Mouse (Mus musculus): Measurements from ENCODE around the gene Hc. TPM values are rescaled to one million over a fixed set of nuclear protein-coding genes. Genes with fewer than 3 reads are reported as not detected.

Hc gene
- total and polyA plus RNA-seq, 3 experiments = 0.06 TPM; not detected in 2

GRCm38 (mm10) chr2:34961481-34962036 is 99.7 kb downstream of the Hc start, which contains the start of gene Traf1:
Gene Traf1, minus strand, starts transcription at chr2:34961772.
- intact Hi-C loops (cut with DNase I) = no loop called here
- Histone ChIP-seq H3K27ac (peak within 1 kb of the TSS; percentile 79), H3K36me3 (ENCODE audit: control insufficient read depth, insufficient read depth, low read length) (no peaks in the 10 kb centered on the region), H3K9ac (ENCODE audit: low read depth, low read length) (peak within 1 kb of the TSS; percentile 62), H3K4me3 (peak within 1 kb of the TSS; percentile 47), H3K79me2 (replicated peaks; ENCODE audit: control insufficient read depth, insufficient read depth, low read length) (no peaks in the 10 kb centered on the region), H3K4me1 (ENCODE audit: control insufficient read depth, insufficient read depth, low read length) (peaks cover 16% of the 10 kb centered on the region), H3K27me3 (ENCODE audit: control insufficient read depth, insufficient read depth, low read length) (no peaks in the 10 kb centered on the region; the same call in 1 of the 2 replicates)
- peak; percentile 49; the same call in 1 of the 2 replicates for TF ChIP-seq POLR2A (IDR thresholded peaks at IDR 0.05; ENCODE audit: insufficient read depth, low read depth, low read length)
- no peak for TF ChIP-seq EP300 (IDR thresholded peaks at IDR 0.05; ENCODE audit: insufficient read depth, low read depth, low read length)
- DNase-seq = peak; percentile 75 to 78
- WGBS = 10% methylated on average over 20 of the region's 20 CpGs

- no peak for DNase-seq
- intact Hi-C loops (cut with DNase I) = no loop called here
- Histone ChIP-seq H3K4me3 (peak overlapping the region; percentile 47), H3K27ac (peak overlapping the region; percentile 63; the same call in 1 of the 2 replicates), H3K36me3 (ENCODE audit: control insufficient read depth, insufficient read depth, low read length) (no peaks in the 10 kb centered on the region), H3K27me3 (ENCODE audit: control insufficient read depth, insufficient read depth, low read length) (no peaks in the 10 kb centered on the region; the same call in 1 of the 2 replicates), H3K79me2 (replicated peaks; ENCODE audit: control insufficient read depth, insufficient read depth, low read length) (no peaks in the 10 kb centered on the region), H3K4me1 (ENCODE audit: control insufficient read depth, insufficient read depth, low read length) (peaks cover 16% of the 10 kb centered on the region), H3K9ac (ENCODE audit: low read depth, low read length) (peak overlapping the region; percentile 62)
- WGBS = 57% methylated on average over 6 of the region's 6 CpGs
- no peak for TF ChIP-seq EP300 (IDR thresholded peaks at IDR 0.05; ENCODE audit: insufficient read depth, low read depth, low read length)
- TF ChIP-seq CTCF (IDR thresholded peaks at IDR 0.05) = no peak
- TF ChIP-seq POLR2A (IDR thresholded peaks at IDR 0.05; ENCODE audit: insufficient read depth, low read depth, low read length) = no peak
These were observed 100.3 kb downstream of the Hc start for GRCm38 (mm10) chr2:34960966-34961365.

DNA sequence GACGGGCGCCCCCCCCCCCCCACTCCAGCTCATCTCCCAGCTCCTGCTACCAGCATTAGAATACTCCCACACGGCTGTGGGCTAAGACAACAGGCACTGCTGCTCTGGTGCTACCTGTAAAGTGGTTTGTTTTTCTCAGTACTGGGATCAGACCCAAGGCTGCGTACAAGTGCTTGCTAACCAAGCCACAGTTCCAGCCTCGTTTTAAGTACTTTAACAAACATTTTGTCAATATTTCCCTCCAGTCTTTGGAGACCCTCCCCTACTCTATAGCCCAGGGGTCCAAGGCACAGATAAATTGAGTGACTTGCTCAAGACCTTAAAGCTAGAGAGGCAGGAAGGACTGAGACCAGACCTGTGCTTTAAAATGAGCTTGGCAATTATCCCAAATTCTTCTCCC is 100.8 kb downstream of the Hc start:
- Histone ChIP-seq H3K36me3 (ENCODE audit: control insufficient read depth, insufficient read depth, low read length) (no peaks in the 10 kb centered on the region), H3K4me3 (no peak overlapping the region), H3K27me3 (ENCODE audit: control insufficient read depth, insufficient read depth, low read length) (no peaks in the 10 kb centered on the region; the same call in 1 of the 2 replicates), H3K4me1 (ENCODE audit: control insufficient read depth, insufficient read depth, low read length) (peaks cover 16% of the 10 kb centered on the region), H3K79me2 (replicated peaks; ENCODE audit: control insufficient read depth, insufficient read depth, low read length) (no peaks in the 10 kb centered on the region), H3K9ac (ENCODE audit: low read depth, low read length) (no peak overlapping the region), H3K27ac (no peak overlapping the region)
- TF ChIP-seq POLR2A (IDR thresholded peaks at IDR 0.05; ENCODE audit: insufficient read depth, low read depth, low read length) (no peak), CTCF (IDR thresholded peaks at IDR 0.05) (no peak), EP300 (IDR thresholded peaks at IDR 0.05; ENCODE audit: insufficient read depth, low read depth, low read length) (no peak)
- WGBS = 78% methylated on average over 5 of the region's 5 CpGs
- no peak for DNase-seq
- intact Hi-C loops (cut with DNase I) = no loop called here

DNA sequence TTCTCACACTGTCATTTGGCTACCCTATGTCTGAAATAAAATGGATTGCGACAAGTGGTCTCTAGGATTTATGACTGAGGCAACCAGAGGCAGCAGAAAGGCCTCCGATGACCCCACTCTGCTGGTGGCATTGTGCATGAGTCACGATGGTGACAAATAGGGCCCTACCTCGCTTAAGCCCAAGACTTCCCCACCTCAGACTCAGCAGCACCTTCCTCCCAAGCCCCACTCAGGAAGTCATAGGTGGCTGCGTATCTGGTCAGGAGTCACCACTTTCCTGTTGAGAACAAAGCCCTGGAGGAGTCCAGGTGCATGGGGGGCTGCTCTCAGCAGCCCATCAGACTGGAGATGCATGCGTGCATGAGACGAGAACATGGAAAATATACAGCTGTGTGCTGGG is 102.7 kb downstream of the Hc start:
- Histone ChIP-seq H3K27ac (no peak overlapping the region), H3K27me3 (ENCODE audit: control insufficient read depth, insufficient read depth, low read length) (no peaks in the 10 kb centered on the region; the same call in 1 of the 2 replicates), H3K36me3 (ENCODE audit: control insufficient read depth, insufficient read depth, low read length) (no peaks in the 10 kb centered on the region), H3K9ac (ENCODE audit: low read depth, low read length) (no peak overlapping the region), H3K4me1 (ENCODE audit: control insufficient read depth, insufficient read depth, low read length) (peaks cover 15% of the 10 kb centered on the region), H3K79me2 (replicated peaks; ENCODE audit: control insufficient read depth, insufficient read depth, low read length) (no peaks in the 10 kb centered on the region), H3K4me3 (no peak overlapping the region)
- intact Hi-C loops (cut with DNase I) = no loop called here
- TF ChIP-seq EP300 (IDR thresholded peaks at IDR 0.05; ENCODE audit: insufficient read depth, low read depth, low read length) (no peak), POLR2A (IDR thresholded peaks at IDR 0.05; ENCODE audit: insufficient read depth, low read depth, low read length) (no peak), CTCF (IDR thresholded peaks at IDR 0.05) (no peak)
- no peak for DNase-seq
- WGBS = 83% methylated on average over 7 of the region's 7 CpGs

GRCm38 (mm10) chr2:34958036-34958435 is 103.2 kb downstream of the Hc start:
- H3K36me3 ChIP-seq (ENCODE audit: control insufficient read depth, insufficient read depth, low read length) = no peaks in the 10 kb centered on the region
- peaks cover 11% of the 10 kb centered on the region for H3K4me1 ChIP-seq (ENCODE audit: control insufficient read depth, insufficient read depth, low read length)
- WGBS = 59% methylated on average over 7 of the region's 7 CpGs
- intact Hi-C loops (cut with DNase I) = no loop called here
- TF ChIP-seq POLR2A (IDR thresholded peaks at IDR 0.05; ENCODE audit: insufficient read depth, low read depth, low read length) (no peak), CTCF (IDR thresholded peaks at IDR 0.05) (no peak), EP300 (IDR thresholded peaks at IDR 0.05; ENCODE audit: insufficient read depth, low read depth, low read length) (no peak)
- H3K4me3 ChIP-seq = no peak overlapping the region
- H3K9ac ChIP-seq (ENCODE audit: low read depth, low read length) = no peak overlapping the region
- H3K27me3 ChIP-seq (ENCODE audit: control insufficient read depth, insufficient read depth, low read length) = no peaks in the 10 kb centered on the region; the same call in 1 of the 2 replicates
- DNase-seq = no peak
- H3K79me2 ChIP-seq (replicated peaks; ENCODE audit: control insufficient read depth, insufficient read depth, low read length) = no peaks in the 10 kb centered on the region
- H3K27ac ChIP-seq = no peak overlapping the region

DNA sequence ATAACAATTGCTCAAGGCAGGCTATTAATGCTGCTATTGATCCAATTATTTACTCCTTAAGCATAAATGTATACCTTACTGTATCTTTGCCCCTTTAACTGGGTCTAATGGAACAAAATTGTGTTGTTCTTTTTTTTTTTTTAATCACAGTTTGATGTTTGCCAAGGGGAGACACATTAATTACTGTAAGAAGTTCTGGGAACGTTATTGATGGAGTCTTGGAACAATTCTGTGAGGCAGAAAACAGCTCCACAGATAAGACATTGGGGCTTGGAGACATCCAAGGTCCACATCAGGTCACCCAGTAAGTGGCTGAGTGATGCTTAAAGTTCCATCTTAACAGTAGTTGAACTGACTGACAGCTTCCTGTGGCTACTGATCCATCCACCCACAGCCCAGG is 103.8 kb downstream of the Hc start:
- Histone ChIP-seq H3K36me3 (ENCODE audit: control insufficient read depth, insufficient read depth, low read length) (no peaks in the 10 kb centered on the region), H3K4me1 (ENCODE audit: control insufficient read depth, insufficient read depth, low read length) (peaks cover 8% of the 10 kb centered on the region), H3K9ac (ENCODE audit: low read depth, low read length) (no peak overlapping the region), H3K4me3 (no peak overlapping the region), H3K79me2 (replicated peaks; ENCODE audit: control insufficient read depth, insufficient read depth, low read length) (no peaks in the 10 kb centered on the region), H3K27ac (no peak overlapping the region), H3K27me3 (ENCODE audit: control insufficient read depth, insufficient read depth, low read length) (no peaks in the 10 kb centered on the region; the same call in 1 of the 2 replicates)
- DNase-seq = no peak
- intact Hi-C loops (cut with DNase I) = no loop called here
- WGBS = 49% methylated on average over 1 of the region's 1 CpGs
- TF ChIP-seq POLR2A (IDR thresholded peaks at IDR 0.05; ENCODE audit: insufficient read depth, low read depth, low read length) = no peak
- TF ChIP-seq EP300 (IDR thresholded peaks at IDR 0.05; ENCODE audit: insufficient read depth, low read depth, low read length) = no peak
- no peak for TF ChIP-seq CTCF (IDR thresholded peaks at IDR 0.05)
